Mouse (Mus musculus) lung, embryonic 14.5 days (tissue): ENCODE measurements at regions not wholly inside any gene's neighbourhood (a gene's known extent, or its start where the extent isn't known, plus 50 kb on each side); places are given as distances from the start of the nearest gene placed in this dataset.

Source experiments
- ATAC-seq: fragments of 200-750 bp; cut with Nextera tagmentation; 2 replicates; pipeline ENCODE4 v1.8.0; 2017; ENCODE audit warnings: mild to moderate bottlenecking, moderate TSS enrichment, moderate library complexity; ENCODE audit not compliant: insufficient read depth
- DNase-seq: peaks from one replicate; pipeline ENCODE4 v3.0.0-alpha.2; 2015
- H3K27ac ChIP-seq: fragments of 300-500 bp; sonication (generic); 2 replicates; pipeline ENCODE4 v1.5.1; 2014; ENCODE audit warnings: low read depth, mild to moderate bottlenecking, moderate library complexity
- H3K27me3 ChIP-seq: fragments of 300-500 bp; sonication (generic); 2 replicates; pipeline ENCODE4 v1.6.1; 2014; ENCODE audit warnings: low read length, control low read depth; ENCODE audit not compliant: insufficient read depth
- H3K36me3 ChIP-seq: fragments of 300-500 bp; sonication (generic); 2 replicates; pipeline ENCODE4 v1.6.1; 2014; ENCODE audit warnings: control low read depth; ENCODE audit not compliant: insufficient read depth
- H3K4me1 ChIP-seq: fragments of 300-500 bp; sonication (generic); 2 replicates; pipeline ENCODE4 v1.6.1; 2014; ENCODE audit warnings: antibody characterized with exemption, control low read depth; ENCODE audit not compliant: insufficient read depth
- H3K4me2 ChIP-seq: fragments of 300-500 bp; sonication (generic); 2 replicates; pipeline ENCODE4 v1.6.1; 2014; ENCODE audit warnings: mild to moderate bottlenecking
- H3K4me3 ChIP-seq: fragments of 300-500 bp; sonication (generic); 2 replicates; pipeline ENCODE4 v1.5.1; 2014; ENCODE audit warnings: low read depth, low read length
- H3K9ac ChIP-seq: fragments of 300-500 bp; sonication (generic); 2 replicates; pipeline ENCODE4 v1.6.1; 2014
- H3K9me3 ChIP-seq: fragments of 300-500 bp; sonication (generic); 2 replicates; pipeline ENCODE4 v1.6.1; 2016; ENCODE audit warnings: low read depth, low read length, control low read depth
- CTCF ChIP-seq: IDR thresholded peaks from 2 replicates; pipeline ENCODE4 v1.5.1; 2016; ENCODE audit warnings: antibody characterized with exemption, low read depth
- WGBS: fragments of 180-500 bp; shearing (Covaris S2); extraction: QIAGEN DNeasy Blood & Tissue Kit; methylation state at CpG from one replicate; pipeline ENCODE4 v1.1.7; 2014; 5-methylcytosine and 5-hydroxymethylcytosine counted together

GRCm38 (mm10) chr12:64832313-64833151, 85.2 kb upstream of the Gm527 start:
- no peak for TF ChIP-seq CTCF
- no peak overlapping the region for H3K27ac ChIP-seq
- no peak for ATAC-seq
- no peak overlapping the region for H3K4me2 ChIP-seq
- no peaks in the 10 kb centered on the region for H3K4me1 ChIP-seq
- WGBS, result 63% methylated on average over 9 of the region's 9 CpGs
- H3K36me3 ChIP-seq, result no peaks in the 10 kb centered on the region
- no peaks in the 10 kb centered on the region for H3K27me3 ChIP-seq
- no peaks in the 10 kb centered on the region for H3K9me3 ChIP-seq
- H3K9ac ChIP-seq, result no peak overlapping the region
- H3K4me3 ChIP-seq, result no peak overlapping the region
- DNase-seq, result no peak

GRCm38 (mm10) chr12:64857709-64858108, 60.0 kb upstream of the Gm527 start:
- TF ChIP-seq CTCF, result no peak
- H3K36me3 ChIP-seq, result no peaks in the 10 kb centered on the region
- no peak overlapping the region for H3K4me2 ChIP-seq
- H3K27ac ChIP-seq, result no peak overlapping the region
- H3K9ac ChIP-seq, result no peak overlapping the region
- no peak for DNase-seq
- H3K4me1 ChIP-seq, result no peaks in the 10 kb centered on the region
- H3K27me3 ChIP-seq, result no peaks in the 10 kb centered on the region
- H3K9me3 ChIP-seq, result no peaks in the 10 kb centered on the region
- no peak for ATAC-seq
- H3K4me3 ChIP-seq, result no peak overlapping the region
